Mouse (Mus musculus): ENCODE data around the gene Vmn1r4.

DNA sequence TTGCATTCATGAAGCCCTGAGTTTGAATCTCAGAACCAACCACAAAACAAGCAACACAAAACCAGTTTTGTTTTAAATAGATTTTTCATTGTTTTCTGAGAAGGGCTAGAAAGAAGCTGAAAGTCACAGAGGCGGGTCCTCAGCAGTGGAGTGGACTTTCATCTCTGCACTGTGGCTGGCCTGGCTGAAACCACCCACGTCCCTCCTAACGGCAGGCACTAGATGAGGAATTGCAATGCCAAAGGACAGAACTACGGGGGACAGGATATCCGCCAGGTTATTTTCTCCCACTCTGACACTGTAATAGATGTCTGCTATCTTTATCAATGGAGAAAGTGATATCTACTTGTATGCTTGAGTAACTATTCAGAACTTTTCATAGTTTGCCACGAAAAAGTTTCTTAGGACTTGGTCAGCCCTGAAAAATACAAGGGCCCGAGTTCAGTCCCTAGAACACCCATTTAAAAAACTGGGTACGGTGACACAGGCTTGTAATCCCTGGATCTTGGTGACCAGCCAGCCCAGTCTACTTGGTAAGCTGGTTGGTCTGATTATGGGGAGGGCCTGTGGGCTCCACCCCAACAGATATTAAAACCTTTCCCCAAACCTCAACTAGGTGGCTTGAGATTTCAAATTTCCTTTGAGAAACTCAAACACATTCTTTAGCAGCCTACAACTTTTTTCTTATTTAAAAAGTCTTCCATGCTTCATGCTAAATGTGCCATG lies 17.5 kb upstream of the Vmn1r4 start:
- TF ChIP-seq CHD2 (IDR thresholded peaks at IDR 0.05; ENCODE audit: low read length): no peak
- TF ChIP-seq CTCF (IDR thresholded peaks at IDR 0.05 in 2 of 3, conservative IDR thresholded peaks at IDR 0.05 in 1 of 3; ENCODE audit: control insufficient read depth in 1 of 3, insufficient read depth in 1 of 3, low read depth in 2 of 3, low read length in 3 of 3, poor library complexity in 1 of 3, severe bottlenecking in 1 of 3): no peak
- no peak for TF ChIP-seq MAX (IDR thresholded peaks at IDR 0.05; ENCODE audit: low read length)
